Mouse (Mus musculus) CD4-positive, CD25-positive, alpha-beta regulatory T cell, adult 2 months (primary cell): Measurements from ENCODE around the gene Mib2.

Experiments used
- DNase-seq: peaks from one replicate; pipeline ENCODE4 v3.0.0-alpha.2; 2012; ENCODE audit warnings: low read depth, low spot score

Mib2 gene

DNA sequence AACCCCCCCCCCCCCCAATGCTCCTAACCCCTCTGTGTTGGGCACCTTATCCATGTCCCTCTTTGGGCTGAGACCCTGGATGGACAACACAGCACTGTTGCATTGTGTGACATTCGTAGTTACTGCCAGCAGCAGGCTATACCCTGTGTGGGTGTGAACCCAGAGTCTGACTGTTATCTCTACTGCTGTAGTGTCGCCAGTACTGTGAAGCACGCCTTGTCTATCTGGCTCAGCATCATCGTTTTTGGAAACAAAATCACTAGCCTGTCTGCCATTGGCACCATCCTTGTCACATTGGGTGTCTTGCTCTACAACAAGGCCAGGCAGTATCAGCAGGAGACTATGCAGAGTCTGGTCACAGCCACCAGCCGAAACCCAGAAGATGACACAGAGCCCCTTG lies 50.7 kb downstream of the Mib2 start:
- no peak for DNase-seq

DNA sequence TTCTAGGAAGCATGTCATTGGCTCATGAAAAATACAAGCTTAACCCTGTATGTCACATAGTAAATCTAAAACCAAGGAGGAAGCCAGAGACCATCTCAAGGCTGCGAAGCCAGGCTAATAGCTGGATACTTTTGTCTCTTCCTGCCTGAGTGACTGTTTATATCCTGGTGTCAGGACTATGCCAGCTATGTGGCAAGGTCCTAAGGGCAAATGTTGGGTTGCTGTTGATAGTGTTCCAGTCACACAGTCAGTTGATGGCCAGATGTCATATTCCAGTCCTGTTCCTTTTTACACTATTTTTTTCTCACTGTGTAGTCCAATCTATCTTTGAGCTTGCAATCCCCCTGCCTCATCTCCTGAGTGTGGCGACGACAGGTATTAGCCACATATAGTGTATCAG lies 55.7 kb downstream of the Mib2 start:
- DNase-seq: no peak

DNA sequence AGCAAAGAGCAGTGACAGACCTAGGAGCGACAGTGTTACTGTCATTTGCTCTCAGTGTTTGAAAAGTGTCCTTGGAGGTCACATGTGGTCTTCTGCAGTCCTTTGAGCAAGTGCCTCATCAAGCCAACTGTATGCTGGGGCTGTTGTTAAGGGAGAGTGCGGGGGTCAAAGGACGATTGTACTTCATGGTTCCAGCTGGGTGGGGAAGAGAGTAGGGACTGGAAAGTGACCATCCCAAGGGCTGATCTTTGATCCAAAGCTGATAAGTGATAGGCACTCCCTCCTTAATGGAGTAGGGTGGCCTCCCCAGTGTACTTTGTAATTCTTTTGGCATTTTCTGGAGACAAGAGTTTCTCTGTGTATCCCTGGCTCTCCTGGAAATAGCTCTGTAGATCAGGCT lies 57.1 kb downstream of the Mib2 start:
- no peak for DNase-seq

DNA sequence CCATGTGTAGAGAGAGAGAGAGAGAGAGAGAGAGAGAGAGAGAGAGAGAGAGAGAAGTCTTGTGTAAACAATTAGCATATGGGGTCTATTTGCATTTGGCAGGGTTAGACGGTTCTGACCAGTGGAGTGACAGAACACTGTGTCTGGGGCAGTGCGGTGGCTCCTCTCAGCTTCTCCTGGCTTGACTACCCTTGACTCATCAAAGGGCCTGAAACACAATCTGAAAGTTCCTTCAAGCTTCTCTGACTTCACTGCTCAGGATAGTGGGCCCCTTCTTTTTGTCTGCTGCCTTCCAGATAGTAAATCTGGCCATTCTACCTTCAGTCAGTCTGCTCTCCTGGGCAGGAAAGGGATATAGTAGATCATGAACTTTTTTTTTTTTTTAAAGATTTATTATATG lies 62.2 kb downstream of the Mib2 start:
- no peak for DNase-seq

DNA sequence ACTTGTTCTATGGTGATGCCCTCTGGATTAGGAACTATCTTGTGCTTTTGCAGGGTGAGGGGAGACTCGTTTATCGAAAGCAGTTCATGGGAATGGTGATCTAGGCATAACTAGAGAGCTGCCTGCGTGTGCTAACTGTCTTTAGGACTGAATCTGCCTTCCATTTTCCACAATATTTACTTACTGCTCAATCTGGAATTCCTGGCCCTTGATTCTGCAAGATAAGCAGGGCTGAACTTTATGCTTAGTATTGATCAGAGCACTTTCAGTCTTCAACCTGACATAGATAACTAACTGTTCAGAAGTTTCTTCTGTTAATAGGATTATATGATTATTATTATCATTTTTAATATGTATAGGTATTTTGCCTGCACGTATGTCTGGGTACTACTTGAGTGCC lies 63.9 kb downstream of the Mib2 start:
- no peak for DNase-seq
